Mouse (Mus musculus) midbrain, postnatal 0 days (tissue): ENCODE results near the gene Akt3. TPM values are rescaled to one million over a fixed set of nuclear protein-coding genes. Genes with fewer than 3 reads are reported as not detected.
A peak's percentile ranks its signal among the peaks of the same experiment; 100 is the strongest.

Experiments used
- ATAC-seq: fragments of 200-750 bp; cut with Nextera tagmentation; 2 replicates; pipeline ENCODE4 v1.8.0; 2017; ENCODE audit warnings: moderate number of reproducible peaks, mild to moderate bottlenecking, moderate TSS enrichment, moderate library complexity; ENCODE audit not compliant: low FRiP score
- DNase-seq: peaks from one replicate; pipeline ENCODE4 v3.0.0-alpha.2; 2015; ENCODE audit warnings: low spot score
- H3K27ac ChIP-seq: fragments of 300-500 bp; sonication (generic); 2 replicates; pipeline ENCODE4 v1.5.1; 2014; ENCODE audit warnings: low read depth, mild to moderate bottlenecking, low read length, mixed read lengths
- H3K27me3 ChIP-seq: fragments of 300-500 bp; sonication (generic); 2 replicates; pipeline ENCODE4 v1.6.1; 2014; ENCODE audit warnings: low read length, control low read depth, mixed read lengths; ENCODE audit not compliant: insufficient read depth
- H3K36me3 ChIP-seq: fragments of 300-500 bp; sonication (generic); 2 replicates; pipeline ENCODE4 v1.6.1; 2014; ENCODE audit warnings: low read length, control low read depth, mixed read lengths; ENCODE audit not compliant: insufficient read depth
- H3K4me1 ChIP-seq: fragments of 300-500 bp; sonication (generic); 2 replicates; pipeline ENCODE4 v1.6.1; 2014; ENCODE audit warnings: mild to moderate bottlenecking, control low read depth, antibody characterized with exemption, low read length, mixed read lengths; ENCODE audit not compliant: insufficient read depth
- H3K4me2 ChIP-seq: fragments of 300-500 bp; sonication (generic); 2 replicates; pipeline ENCODE4 v1.6.1; 2014; ENCODE audit warnings: low read depth, mild to moderate bottlenecking, low read length, mixed read lengths; ENCODE audit not compliant: poor library complexity, severe bottlenecking
- H3K4me3 ChIP-seq: fragments of 300-500 bp; sonication (generic); 2 replicates; pipeline ENCODE4 v1.5.1; 2014; ENCODE audit warnings: low read depth, mild to moderate bottlenecking, low read length, moderate library complexity
- H3K9ac ChIP-seq: fragments of 300-500 bp; sonication (generic); replicated peaks from 2 replicates; pipeline ENCODE4 v1.6.1; 2014; ENCODE audit warnings: mild to moderate bottlenecking, low read length, moderate library complexity, mixed read lengths; ENCODE audit not compliant: poor library complexity, severe bottlenecking
- H3K9me3 ChIP-seq: fragments of 300-500 bp; sonication (generic); 2 replicates; pipeline ENCODE4 v1.6.1; 2016; ENCODE audit warnings: low read length, control low read depth
- CTCF ChIP-seq: IDR thresholded peaks from 2 replicates; pipeline ENCODE4 v1.5.1; 2016; ENCODE audit warnings: antibody characterized with exemption, mild to moderate bottlenecking
- WGBS: fragments of 180-500 bp; shearing (Covaris S2); extraction: QIAGEN DNeasy Blood & Tissue Kit; methylation state at CpG from one replicate; pipeline ENCODE4 v1.1.7; 2014; 5-methylcytosine and 5-hydroxymethylcytosine counted together
- polyA plus RNA-seq: library from polyadenylated mRNA; unstranded; fragments of >200 nt; fragmentation: Nextera tagmentation; extraction: Ambion mirVana; gene quantifications from 2 replicates; pipeline ENCODE4 v1.2.1, GENCODE M21; 2015
- total RNA-seq: library from RNA; depleted of rRNA; stranded (reverse); fragments of >200 nt; gene quantifications from 2 replicates; pipeline ENCODE4 v1.2.3, GENCODE M21; 2014

Akt3 gene
- total and polyA plus RNA-seq, 2 experiments from 2014 or later: 14.5 to 92.6 TPM

DNA sequence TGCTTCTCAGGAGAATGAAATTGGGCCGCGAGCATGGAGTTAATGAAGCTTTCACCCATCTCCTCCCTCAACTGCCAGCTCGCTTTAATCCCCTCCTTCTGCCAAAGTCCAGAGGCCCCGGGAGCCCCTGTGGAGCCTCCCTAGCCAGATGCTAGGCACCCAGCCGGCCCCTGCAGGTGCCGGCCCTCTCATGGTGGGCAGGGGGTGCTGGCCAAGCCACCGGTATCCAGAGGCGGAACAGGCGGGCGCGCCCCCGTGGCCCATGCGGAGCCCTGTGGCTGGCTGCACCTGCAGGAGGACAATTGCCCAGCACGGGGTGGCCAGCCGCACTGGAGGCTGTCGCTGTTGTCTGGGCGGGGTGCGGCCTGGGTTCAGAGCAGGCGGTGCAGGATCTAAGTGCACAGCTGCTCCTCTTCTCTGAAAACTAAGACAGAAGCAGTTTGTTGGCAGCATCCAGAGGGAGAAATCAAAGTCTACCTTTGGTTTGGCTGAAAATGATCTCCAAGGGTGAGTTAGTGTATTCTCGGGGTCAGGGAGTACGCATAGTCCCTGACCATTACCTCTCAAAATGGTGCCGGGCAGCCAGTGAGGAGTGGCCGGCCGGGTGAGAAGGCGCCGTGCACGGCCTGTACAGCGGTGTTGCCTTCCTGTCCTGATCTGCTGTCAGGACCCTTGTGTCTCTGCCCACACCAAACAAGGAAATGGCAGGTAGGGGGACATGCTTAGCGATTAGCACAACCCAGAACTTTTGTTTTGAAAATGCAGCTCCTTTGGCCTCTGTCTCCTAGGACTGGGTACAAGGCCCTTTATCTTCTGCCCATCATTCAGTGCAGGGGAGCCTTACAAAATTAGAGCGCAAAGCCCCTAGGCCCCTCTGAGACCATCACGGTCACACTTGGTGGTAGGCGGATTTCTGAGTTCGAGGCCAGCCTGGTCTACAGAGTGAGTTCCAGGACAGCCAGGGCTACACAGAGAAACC, 260.0 kb downstream of the Akt3 start:
- DNase-seq: peak; percentile 65

DNA sequence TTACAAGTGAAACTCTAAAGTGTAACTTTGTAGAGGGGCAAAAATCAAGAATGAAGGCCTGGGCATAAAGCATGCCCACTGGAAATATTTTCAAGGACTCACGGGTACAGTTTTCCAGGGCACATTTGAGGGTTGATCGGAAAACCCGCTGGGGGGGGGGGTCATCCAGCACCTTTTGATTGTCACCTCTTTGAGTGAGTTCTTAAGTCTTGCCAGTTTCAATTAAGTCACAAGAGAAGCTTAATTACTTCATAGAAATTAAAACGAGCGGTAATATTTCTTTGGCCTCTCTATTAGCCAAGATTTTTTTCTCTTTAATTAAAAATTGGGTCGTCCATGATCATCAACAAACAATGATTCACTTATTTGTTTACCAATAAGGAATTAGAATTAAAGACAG, 260.7 kb downstream of the Akt3 start:
- H3K36me3 ChIP-seq: no peaks in the 10 kb centered on the region
- no peak overlapping the region for H3K27ac ChIP-seq
- H3K27me3 ChIP-seq: no peaks in the 10 kb centered on the region
- H3K4me2 ChIP-seq: no peak overlapping the region; the same call in 1 of the 2 replicates
- WGBS: 23% methylated on average over 6 of the region's 6 CpGs
- no peak overlapping the region for H3K4me3 ChIP-seq
- H3K9me3 ChIP-seq: no peaks in the 10 kb centered on the region
- no peak for DNase-seq
- ATAC-seq: no peak
- TF ChIP-seq CTCF: no peak
- H3K9ac ChIP-seq: no peak overlapping the region
- H3K4me1 ChIP-seq: peaks cover 20% of the 10 kb centered on the region

More for the DNA sequence above, 260.0 kb downstream of the Akt3 start:
- Histone ChIP-seq H3K4me2 (peak overlapping the region; percentile 41), H3K27ac (peak overlapping the region; percentile 19; the same call in 1 of the 2 replicates), H3K9me3 (no peaks in the 10 kb centered on the region), H3K4me3 (0 out of 2 replicates have a peak overlapping the region, but pooled peaks have one; percentile 16), H3K36me3 (no peaks in the 10 kb centered on the region), H3K9ac (peak overlapping the region; percentile 48; the same call in 1 of the 2 replicates), H3K27me3 (no peaks in the 10 kb centered on the region), H3K4me1 (peaks cover 20% of the 10 kb centered on the region)
- WGBS: 28% methylated on average over 33 of the region's 33 CpGs
- ATAC-seq: no peak
- TF ChIP-seq CTCF: no peak

- no peak for DNase-seq
- H3K36me3 ChIP-seq: no peaks in the 10 kb centered on the region
- H3K4me1 ChIP-seq: peaks cover 20% of the 10 kb centered on the region
- no peaks in the 10 kb centered on the region for H3K9me3 ChIP-seq
- H3K4me2 ChIP-seq: peak overlapping the region; percentile 32
- no peaks in the 10 kb centered on the region for H3K27me3 ChIP-seq
- H3K27ac ChIP-seq: no peak overlapping the region
- TF ChIP-seq CTCF: no peak
- H3K9ac ChIP-seq: no peak overlapping the region
- no peak overlapping the region for H3K4me3 ChIP-seq
- 21% methylated on average over 16 of the region's 16 CpGs for WGBS
- no peak for ATAC-seq
Measured at GRCm38 (mm10) chr1:176996630-176997201, 261.3 kb downstream of the Akt3 start.

DNA sequence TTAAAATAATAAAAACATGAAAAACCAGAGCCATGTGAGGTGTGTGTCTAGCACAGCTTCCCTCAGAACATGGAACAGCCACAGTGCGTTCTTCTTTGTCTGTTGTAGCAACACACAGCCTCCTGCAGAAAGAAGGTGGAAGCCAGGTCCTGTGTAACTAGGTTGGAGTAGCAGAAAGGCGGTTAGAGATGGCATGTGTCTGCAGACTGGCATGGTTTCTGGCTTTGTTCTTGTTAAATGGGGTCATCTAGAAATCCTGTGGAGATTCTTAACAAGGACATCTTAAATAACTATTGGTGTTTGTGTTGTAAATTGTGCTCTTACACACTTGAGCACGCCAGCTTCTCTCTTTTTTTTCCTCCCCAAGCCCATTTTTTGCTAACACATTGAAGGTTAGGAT, 261.8 kb downstream of the Akt3 start:
- no peak for ATAC-seq
- Histone ChIP-seq H3K9me3 (no peaks in the 10 kb centered on the region), H3K4me2 (no peak overlapping the region), H3K27ac (no peak overlapping the region), H3K4me3 (no peak overlapping the region), H3K36me3 (no peaks in the 10 kb centered on the region), H3K4me1 (peaks cover 20% of the 10 kb centered on the region), H3K27me3 (no peaks in the 10 kb centered on the region), H3K9ac (no peak overlapping the region)
- no peak for DNase-seq
- TF ChIP-seq CTCF: no peak
- WGBS: 76% methylated on average over 3 of the region's 3 CpGs

GRCm38 (mm10) chr1:176995419-176995775, 262.6 kb downstream of the Akt3 start:
- Histone ChIP-seq H3K9me3 (no peaks in the 10 kb centered on the region), H3K36me3 (no peaks in the 10 kb centered on the region), H3K4me1 (peaks cover 20% of the 10 kb centered on the region), H3K4me3 (no peak overlapping the region), H3K27ac (no peak overlapping the region), H3K4me2 (no peak overlapping the region), H3K9ac (no peak overlapping the region), H3K27me3 (no peaks in the 10 kb centered on the region)
- no peak for ATAC-seq
- no peak for TF ChIP-seq CTCF
- DNase-seq: no peak
- 77% methylated on average over 4 of the region's 4 CpGs for WGBS
